Mouse (Mus musculus) heart, adult 2 months (tissue): ENCODE results near the gene Atp5h. TPM values are rescaled to one million over a fixed set of nuclear protein-coding genes. Genes with fewer than 3 reads are reported as not detected.

ENCODE experiments used
- DNase-seq, 2 experiments: peaks; one replicate each; pipeline ENCODE4 v3.0.0; 2021
- H3K27ac ChIP-seq: fragments of 200-600 bp; 2 replicates; pipeline ENCODE4 v1.8.1; 2022
- H3K27me3 ChIP-seq: fragments of 200-500 bp; 2 replicates; pipeline ENCODE4 v1.6.1; 2012; ENCODE audit warnings: mild to moderate bottlenecking, low read length, inconsistent platforms, mixed read lengths; ENCODE audit not compliant: control insufficient read depth, insufficient read depth
- H3K36me3 ChIP-seq: fragments of 200-500 bp; 2 replicates; pipeline ENCODE4 v1.6.1; 2012; ENCODE audit warnings: low read length, inconsistent platforms; ENCODE audit not compliant: control insufficient read depth, insufficient read depth
- H3K4me1 ChIP-seq: fragments of 200-500 bp; 2 replicates; pipeline ENCODE4 v1.6.1; 2011; ENCODE audit warnings: low read length; ENCODE audit not compliant: control insufficient read depth, insufficient read depth
- H3K4me3 ChIP-seq: fragments of 200-600 bp; 2 replicates; pipeline ENCODE4 v1.8.1; 2022
- H3K79me2 ChIP-seq: fragments of 200-500 bp; replicated peaks from 2 replicates; pipeline ENCODE4 v1.6.1; 2012; ENCODE audit warnings: mild to moderate bottlenecking, inconsistent platforms, low read length, moderate library complexity, mixed read lengths; ENCODE audit not compliant: control insufficient read depth, insufficient read depth
- H3K9ac ChIP-seq: fragments of 200-500 bp; 2 replicates; pipeline ENCODE4 v1.6.1; 2012; ENCODE audit warnings: low read depth, mild to moderate bottlenecking, control low read depth, inconsistent platforms, low read length, mixed read lengths
- CTCF ChIP-seq: fragments of 200-600 bp; IDR thresholded peaks from 2 replicates; pipeline ENCODE4 v1.8.1; 2022; ENCODE audit warnings: antibody characterized with exemption, mild to moderate bottlenecking, moderate library complexity
- EP300 ChIP-seq: fragments of 200-500 bp; IDR thresholded peaks from 2 replicates; pipeline ENCODE4 v1.6.1; 2011; ENCODE audit warnings: low read depth, low read length, control low read depth; ENCODE audit not compliant: insufficient read depth
- POLR2A ChIP-seq: fragments of 200-500 bp; IDR thresholded peaks from 2 replicates; pipeline ENCODE4 v1.6.1; 2011; ENCODE audit warnings: mild to moderate bottlenecking, low read depth, low read length, control low read depth; ENCODE audit not compliant: insufficient read depth
- WGBS: fragments of 180-500 bp; shearing (Covaris S2); methylation state at CpG from one replicate; pipeline ENCODE4 v1.1.7; 2018; 5-methylcytosine and 5-hydroxymethylcytosine counted together
- intact Hi-C: fragments of 180-260 bp; cut with DNase I; formaldehyde crosslinking; loops from one replicate; pipeline ENCODE4 v1.15.1; 2025
- polyA plus RNA-seq: library from polyadenylated mRNA; depleted of rRNA; stranded (reverse); fragments of >200 nt; gene quantifications from 2 replicates; pipeline ENCODE4 v1.2.3, GENCODE M21; 2012
- total RNA-seq, 2 experiments: library from RNA; stranded (reverse); gene quantifications; 2 replicates each; pipeline ENCODE4 v1.2.3; 2021

Atp5h gene
- total and polyA plus RNA-seq, 3 experiments = 830 to 2,328 (median 1,964) TPM

GRCm38 (mm10) chr11:115424666-115425065 lies 4.9 kb upstream of the Atp5h start:
- no peaks in the 10 kb centered on the region for H3K27me3 ChIP-seq
- TF ChIP-seq CTCF (no peak), POLR2A (no peak), EP300 (no peak)
- DNase-seq = no peak
- H3K79me2 ChIP-seq = no peaks in the 10 kb centered on the region
- intact Hi-C loops = loop anchor here (5.0 kb wide), 1 partner anchor 67 kb away; no protein-coding TSS in a partner anchor
- 0 out of 2 replicates have a peak, but pooled peaks cover 2% of the 10 kb centered on the region for H3K36me3 ChIP-seq
- no peak overlapping the region for H3K9ac ChIP-seq
- no peak overlapping the region for H3K27ac ChIP-seq
- 85% methylated on average over 7 of the region's 7 CpGs for WGBS
- H3K4me3 ChIP-seq = no peak overlapping the region
- peaks cover 8% of the 10 kb centered on the region for H3K4me1 ChIP-seq

DNA sequence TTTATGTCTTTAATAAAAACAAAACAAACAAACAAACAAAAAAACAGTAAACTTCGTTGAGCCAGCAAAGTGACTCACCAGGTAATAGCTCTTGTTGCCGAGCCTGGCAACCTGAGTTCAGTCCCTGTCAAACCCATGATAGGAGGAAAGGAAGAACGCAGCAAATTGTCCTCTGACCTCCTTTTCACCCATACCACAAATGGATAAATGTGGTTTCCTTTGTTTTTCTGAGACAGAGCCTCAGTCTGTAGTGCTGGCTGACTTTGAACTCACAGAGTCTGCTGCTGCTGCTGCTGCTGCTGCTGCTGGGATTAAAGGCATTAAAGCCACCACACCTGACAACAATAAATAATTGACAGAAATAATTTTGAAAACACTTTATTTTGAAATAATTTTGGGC lies 3.3 kb upstream of the Atp5h start:
- 0 out of 2 replicates have a peak, but pooled peaks cover 3% of the 10 kb centered on the region for H3K36me3 ChIP-seq
- TF ChIP-seq POLR2A (no peak), EP300 (no peak), CTCF (no peak)
- no peaks in the 10 kb centered on the region for H3K79me2 ChIP-seq
- no peak for DNase-seq
- 87% methylated on average over 3 of the region's 3 CpGs for WGBS
- H3K27me3 ChIP-seq = no peaks in the 10 kb centered on the region
- H3K9ac ChIP-seq = no peak overlapping the region
- H3K4me1 ChIP-seq = peaks cover 11% of the 10 kb centered on the region
- intact Hi-C loops = no loop called here
- H3K4me3 ChIP-seq = no peak overlapping the region
- no peak overlapping the region for H3K27ac ChIP-seq

DNA sequence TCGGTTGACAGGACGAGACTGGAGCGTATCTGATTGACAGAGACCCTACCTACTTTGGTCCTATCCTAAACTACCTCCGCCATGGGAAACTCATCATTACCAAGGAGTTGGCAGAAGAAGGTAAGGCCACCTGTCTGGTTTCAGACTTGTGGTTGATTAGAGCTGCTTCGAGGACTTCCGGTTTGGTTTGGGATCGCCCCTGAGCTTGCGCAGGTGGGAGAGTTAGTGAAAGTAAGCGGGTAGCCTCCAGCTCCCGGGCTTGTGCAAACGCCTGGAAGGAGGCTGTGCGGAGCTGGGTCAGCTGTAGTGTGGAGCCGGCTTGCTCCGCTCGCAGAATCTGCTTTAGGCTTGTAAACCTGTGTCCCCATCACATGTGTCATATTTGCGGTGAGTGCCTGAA lies 2.2 kb upstream of the Atp5h start:
- H3K4me3 ChIP-seq = no peak overlapping the region
- DNase-seq = no peak
- 89% methylated on average over 16 of the region's 16 CpGs for WGBS
- intact Hi-C loops = no loop called here
- H3K79me2 ChIP-seq = no peaks in the 10 kb centered on the region
- H3K27ac ChIP-seq = no peak overlapping the region
- H3K36me3 ChIP-seq = peaks cover 7% of the 10 kb centered on the region
- H3K27me3 ChIP-seq = no peaks in the 10 kb centered on the region
- no peak overlapping the region for H3K9ac ChIP-seq
- TF ChIP-seq EP300 (no peak), CTCF (no peak), POLR2A (no peak)
- H3K4me1 ChIP-seq = peaks cover 9% of the 10 kb centered on the region

DNA sequence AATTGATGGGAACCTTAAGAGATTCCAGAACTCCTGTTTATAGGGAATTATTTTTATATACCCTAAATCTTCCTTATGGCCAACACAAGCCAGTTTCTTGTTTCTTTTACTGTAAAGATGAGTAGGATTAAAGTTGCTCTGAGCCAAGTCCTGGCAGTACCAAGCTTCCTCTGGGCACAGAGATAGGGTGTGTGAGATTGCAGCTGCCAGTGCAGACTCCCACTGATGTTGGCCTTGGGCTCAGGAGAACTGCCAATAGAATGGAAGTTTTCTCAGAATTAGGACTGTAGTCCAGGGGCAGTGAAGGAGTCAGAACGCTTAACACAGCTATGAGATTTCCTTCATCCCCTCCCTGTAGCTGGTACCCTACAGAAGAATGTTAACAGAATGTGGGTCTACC lies 1.6 kb upstream of the Atp5h start:
- Histone ChIP-seq H3K4me1 (peaks cover 9% of the 10 kb centered on the region), H3K9ac (no peak overlapping the region), H3K36me3 (peaks cover 12% of the 10 kb centered on the region), H3K79me2 (no peaks in the 10 kb centered on the region), H3K27me3 (no peaks in the 10 kb centered on the region), H3K4me3 (no peak overlapping the region; the same call in 1 of the 2 replicates), H3K27ac (no peak overlapping the region)
- TF ChIP-seq POLR2A = no peak
- TF ChIP-seq CTCF = no peak
- TF ChIP-seq EP300 = no peak
- intact Hi-C loops = no loop called here
- 17% methylated on average over 1 of the region's 1 CpGs for WGBS
- DNase-seq = no peak

- H3K4me1 ChIP-seq = peaks cover 9% of the 10 kb centered on the region
- H3K4me3 ChIP-seq = peak overlapping the region; percentile 85
- H3K27me3 ChIP-seq = no peaks in the 10 kb centered on the region
- WGBS = 1% methylated on average over 45 of the region's 45 CpGs
- TF ChIP-seq EP300 = no peak
- TF ChIP-seq CTCF = peak; percentile 3; the same call in 1 of the 2 replicates
- peak overlapping the region; percentile 84 for H3K9ac ChIP-seq
- DNase-seq = peak; percentile 80
- peak overlapping the region; percentile 98 for H3K27ac ChIP-seq
- intact Hi-C loops = no loop called here
- H3K79me2 ChIP-seq = no peaks in the 10 kb centered on the region
- H3K36me3 ChIP-seq = peaks cover 14% of the 10 kb centered on the region
These were observed 801 bp upstream of the Atp5h start for GRCm38 (mm10) chr11:115420336-115421190.

- H3K79me2 ChIP-seq = no peaks in the 10 kb centered on the region
- H3K9ac ChIP-seq = no peak overlapping the region
- intact Hi-C loops = no loop called here
- H3K4me3 ChIP-seq = no peak overlapping the region
- no peak overlapping the region for H3K27ac ChIP-seq
- no peak for DNase-seq
- no peaks in the 10 kb centered on the region for H3K27me3 ChIP-seq
- no peaks in the 10 kb centered on the region; the same call in 1 of the 2 replicates for H3K36me3 ChIP-seq
- no peak for TF ChIP-seq POLR2A
- no peak for TF ChIP-seq EP300
- no peak for TF ChIP-seq CTCF
- H3K4me1 ChIP-seq = peaks cover 5% of the 10 kb centered on the region
- 88% methylated on average over 7 of the region's 7 CpGs for WGBS
These were observed 10.2 kb downstream of the Atp5h start for GRCm38 (mm10) chr11:115409556-115409955.
